Mouse (Mus musculus) heart, postnatal 10 days (tissue): ENCODE measurements around the gene Rxfp2. TPM values are rescaled to one million over a fixed set of nuclear protein-coding genes. Genes with fewer than 3 reads are reported as not detected.

Experiments used
- DNase-seq, 2 experiments: peaks; one replicate each; pipeline ENCODE4 v3.0.0; 2021
- intact Hi-C: fragments of 180-260 bp; cut with DNase I; formaldehyde crosslinking; loops from one replicate; pipeline ENCODE4 v1.15.1; 2025
- total RNA-seq, 2 experiments: library from RNA; stranded (reverse); gene quantifications; 2 replicates each; pipeline ENCODE4 v1.2.3; 2021

Rxfp2 gene
- not detected for total RNA-seq

DNA sequence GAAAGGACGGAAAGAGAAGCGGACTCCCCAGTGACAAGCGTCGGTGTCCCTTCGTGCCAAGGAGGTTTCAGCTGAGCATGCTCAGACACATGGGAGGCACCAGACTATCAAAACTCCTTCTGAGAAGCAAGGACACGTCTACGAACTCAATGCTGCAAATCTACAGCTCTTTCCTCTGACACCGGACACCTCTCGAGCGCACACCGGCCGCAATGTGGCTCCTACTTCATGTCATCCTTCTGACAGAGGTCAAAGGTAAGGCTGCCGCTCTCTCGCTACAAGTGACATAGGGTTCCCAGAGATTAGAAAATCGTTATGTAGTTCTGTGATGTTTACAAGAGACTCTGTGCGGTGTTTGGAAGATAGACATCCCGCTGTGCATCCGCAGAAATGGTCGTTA is at the start of gene Rxfp2:
Gene Rxfp2 (plus strand): TSS at position 20 of the 400 bp plus-strand sequence.
- intact Hi-C loops: no loop called here
- no peak for DNase-seq

DNA sequence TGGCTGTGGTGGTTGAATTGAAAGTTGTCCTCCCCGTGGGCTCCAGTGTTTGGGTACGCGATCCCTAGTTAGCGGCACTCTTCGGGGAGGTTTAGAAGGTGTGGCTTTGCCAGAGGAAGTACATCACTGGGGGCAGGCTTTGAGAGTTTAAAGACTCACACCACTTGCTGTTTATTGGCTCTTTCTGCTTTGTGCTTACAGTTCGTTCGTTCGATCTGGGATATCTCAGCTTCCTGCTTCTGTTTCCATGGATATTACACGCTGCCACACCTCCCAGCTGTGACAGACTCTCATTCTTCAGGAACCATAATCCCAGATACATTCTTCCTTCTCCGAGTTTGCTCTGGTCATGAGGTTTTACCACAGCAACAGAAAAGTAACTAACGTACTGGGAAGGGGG is 48.2 kb upstream of the Rxfp2 start:
- intact Hi-C loops: no loop called here

DNA sequence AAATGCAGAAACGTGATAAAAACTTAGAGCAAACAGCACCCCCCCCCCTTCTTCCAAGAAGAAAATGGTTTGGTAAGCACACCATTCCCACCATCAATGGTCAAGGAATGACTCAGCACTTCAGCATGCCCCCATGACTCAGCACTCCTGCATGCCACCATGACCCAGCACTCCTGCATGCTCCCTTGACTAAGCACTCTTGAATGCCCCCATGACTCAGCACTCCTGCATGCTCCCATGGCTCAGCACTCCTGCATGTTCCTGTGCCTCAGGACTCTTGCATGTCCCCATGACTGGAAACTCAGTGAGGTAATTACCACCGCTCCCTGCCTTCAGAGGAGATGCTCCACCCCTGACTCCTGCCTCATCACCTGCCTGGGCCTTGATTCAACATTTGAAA is 41.4 kb upstream of the Rxfp2 start:
- intact Hi-C loops: no loop called here
- no peak for DNase-seq

More for the DNA sequence above, 48.2 kb upstream of the Rxfp2 start:
- DNase-seq: no peak

DNA sequence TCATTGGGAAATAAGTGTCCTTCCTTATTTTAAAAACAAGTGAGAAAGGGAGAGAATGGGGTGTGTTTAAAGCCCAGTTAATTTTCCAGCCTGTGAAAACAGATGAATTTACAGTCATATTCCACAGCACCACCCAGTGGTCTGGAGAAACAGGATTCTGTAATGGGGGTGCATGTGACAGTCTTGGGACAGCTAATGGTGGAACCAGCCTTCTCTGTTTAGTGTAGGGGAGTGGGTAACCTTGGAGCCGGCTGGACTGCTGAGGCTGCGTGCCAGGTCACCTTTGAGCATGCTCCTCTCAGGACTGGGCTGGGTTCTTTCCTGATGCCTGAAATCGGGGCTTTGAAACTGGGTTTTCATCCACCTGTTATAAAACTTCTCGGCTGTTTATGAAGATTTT is 34.9 kb upstream of the Rxfp2 start:
- DNase-seq: peak; percentile 19 to 52
- intact Hi-C loops: loop anchor here (1.0 to 2.0 kb wide), 2 partner anchors 67 to 122 kb away; no protein-coding TSS in a partner anchor

DNA sequence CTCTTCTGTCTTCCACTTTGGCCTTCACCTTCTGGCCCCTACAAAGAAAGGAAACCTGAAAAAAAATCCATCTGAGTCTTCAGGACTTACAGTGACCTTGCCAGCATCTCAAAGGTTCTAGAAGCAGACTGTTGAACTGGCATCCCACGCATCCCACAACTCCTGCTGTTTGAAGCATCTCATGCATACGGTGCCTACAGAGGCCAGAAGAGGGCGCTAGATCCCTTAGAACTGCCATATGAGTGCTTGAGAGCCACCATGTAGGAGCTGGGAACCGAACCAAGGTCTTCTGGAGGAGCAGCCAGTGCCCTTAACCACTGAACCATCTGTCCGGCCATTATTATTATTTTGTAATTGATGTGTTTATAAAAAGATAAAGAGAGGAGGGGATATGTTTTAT is 23.9 kb upstream of the Rxfp2 start:
- intact Hi-C loops: no loop called here
- no peak for DNase-seq

DNA sequence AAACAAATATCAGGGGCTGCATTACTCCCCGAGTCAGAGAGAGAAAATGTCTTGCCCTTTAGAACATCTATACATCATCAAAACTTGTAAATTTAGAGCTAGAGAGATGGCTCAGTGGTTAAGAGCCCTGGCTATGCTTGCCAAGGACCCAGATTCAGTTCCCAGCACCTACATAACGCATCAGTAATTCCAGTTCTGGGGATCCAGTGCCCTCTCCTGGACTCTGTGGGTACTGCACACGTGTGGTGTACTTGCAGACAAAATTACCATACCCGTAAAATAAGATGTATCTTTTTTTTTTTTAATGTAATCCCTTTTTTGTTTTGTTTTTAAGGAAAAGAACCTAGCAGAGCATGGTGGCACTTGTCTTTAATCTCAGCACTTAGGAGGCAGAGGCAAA is 21.9 kb upstream of the Rxfp2 start:
- intact Hi-C loops: no loop called here
- DNase-seq: no peak

DNA sequence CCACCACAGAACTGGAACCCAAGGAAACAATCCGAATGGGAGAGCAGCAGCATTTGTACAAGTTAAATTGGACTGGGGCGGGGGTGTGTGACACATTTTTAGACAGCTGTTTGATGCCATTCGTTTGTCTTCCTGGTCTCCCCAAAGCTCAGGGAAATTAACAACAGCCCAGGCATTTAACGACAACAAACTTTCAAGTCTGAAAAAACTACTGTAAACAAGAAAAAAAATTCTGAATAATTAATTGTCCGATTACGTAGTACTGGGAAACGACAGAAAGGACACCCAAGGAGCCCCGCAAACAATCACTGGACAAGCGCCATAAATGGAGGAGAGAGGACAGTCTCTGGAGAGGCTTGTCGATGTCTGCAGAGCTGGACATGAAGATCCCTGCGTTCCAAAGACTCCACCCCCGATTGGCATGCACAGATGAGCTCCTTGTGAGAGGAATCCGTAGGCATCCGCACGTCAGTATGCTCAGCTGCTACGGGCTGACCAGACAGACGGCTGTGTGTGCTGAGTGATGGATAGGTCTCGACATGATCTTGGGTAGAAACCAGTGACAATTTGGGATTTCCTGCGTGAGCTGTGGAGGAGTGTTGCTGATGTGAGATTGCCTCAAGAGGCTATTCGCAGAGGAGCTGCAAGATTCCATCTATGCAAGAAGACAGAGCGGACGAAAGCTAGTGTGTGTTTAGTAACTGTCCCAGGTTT is 21.0 kb upstream of the Rxfp2 start:
- intact Hi-C loops: no loop called here
- DNase-seq: peak in 1 of 2 experiments; percentile 4

DNA sequence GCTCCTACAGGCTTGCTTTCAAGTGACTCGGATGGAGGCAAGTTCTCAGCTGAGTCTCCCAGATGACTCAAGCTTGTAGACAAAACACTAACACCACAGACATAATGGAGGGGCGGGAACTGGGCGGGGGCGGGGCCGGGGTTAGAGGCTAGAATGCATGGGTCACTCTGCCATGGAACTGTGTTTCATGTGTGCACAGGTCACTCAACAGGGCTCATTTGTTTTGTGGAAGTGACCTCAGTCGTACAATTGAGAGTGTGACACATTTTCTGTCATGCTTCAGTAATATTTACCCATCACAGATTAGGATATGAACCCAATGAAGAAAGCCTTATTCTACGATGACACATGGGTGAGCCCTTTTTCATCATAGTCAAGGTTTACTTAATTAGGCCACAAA is 20.2 kb upstream of the Rxfp2 start:
- no peak for DNase-seq
- intact Hi-C loops: no loop called here

DNA sequence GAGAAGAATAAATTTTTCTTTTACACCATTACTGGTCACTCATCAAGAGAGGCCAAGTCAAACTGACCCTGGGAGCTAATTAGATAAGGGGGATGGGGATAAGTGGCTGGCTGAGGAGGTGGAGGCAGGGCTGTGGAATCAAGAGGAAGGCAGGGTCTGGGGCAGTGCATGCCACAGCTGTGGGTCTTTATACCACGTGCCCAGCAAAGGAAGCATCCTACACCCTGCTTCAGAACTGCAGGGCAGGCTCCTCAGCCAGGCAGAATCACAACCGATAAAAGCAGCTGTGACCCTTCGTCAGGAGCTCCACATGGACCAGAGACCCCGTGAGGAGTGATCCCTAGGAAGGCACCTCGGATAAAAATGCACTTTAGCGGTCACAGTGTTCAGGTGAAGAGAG is 13.1 kb upstream of the Rxfp2 start:
- intact Hi-C loops: no loop called here
- DNase-seq: no peak

DNA sequence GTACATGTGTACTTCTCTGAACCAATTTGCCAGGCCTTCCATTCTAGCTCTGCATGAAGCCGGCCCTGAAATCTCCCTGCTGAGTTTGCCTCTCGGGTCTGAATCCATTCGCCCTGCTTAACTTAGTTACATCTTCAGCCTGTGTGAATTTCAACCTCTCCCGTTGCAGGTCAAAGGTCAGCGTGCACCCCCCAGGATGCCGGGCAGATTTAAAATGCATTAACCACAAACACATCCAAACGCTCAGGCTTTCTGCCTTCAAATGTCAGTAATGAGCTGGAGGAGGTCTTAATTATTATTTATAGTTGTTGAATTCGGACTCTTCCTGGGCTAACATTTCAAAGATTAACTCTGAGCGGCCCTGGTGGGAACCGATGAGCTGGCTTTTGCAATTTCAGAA is 1.6 kb upstream of the Rxfp2 start:
- DNase-seq: no peak
- intact Hi-C loops: no loop called here

DNA sequence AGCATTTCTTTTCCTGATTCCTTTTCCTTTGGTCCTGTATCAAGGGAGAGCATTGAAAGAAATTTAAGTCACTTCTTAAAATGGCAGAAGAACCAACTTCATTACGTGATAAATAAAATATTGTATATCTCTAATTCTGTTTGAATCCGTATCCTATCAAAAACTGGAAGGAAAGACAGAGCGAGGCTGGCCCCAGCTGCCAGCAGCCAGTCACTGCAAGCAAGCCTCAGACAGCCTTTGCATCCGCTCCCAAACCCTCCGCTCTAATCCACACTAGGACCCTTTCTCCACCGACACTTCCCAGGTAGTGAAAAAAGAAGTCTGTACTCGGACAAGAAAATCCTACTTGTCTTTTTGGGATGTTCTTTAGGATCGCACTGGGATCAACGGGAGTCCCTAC is 803 bp upstream of the Rxfp2 start:
- DNase-seq: no peak
- intact Hi-C loops: no loop called here

DNA sequence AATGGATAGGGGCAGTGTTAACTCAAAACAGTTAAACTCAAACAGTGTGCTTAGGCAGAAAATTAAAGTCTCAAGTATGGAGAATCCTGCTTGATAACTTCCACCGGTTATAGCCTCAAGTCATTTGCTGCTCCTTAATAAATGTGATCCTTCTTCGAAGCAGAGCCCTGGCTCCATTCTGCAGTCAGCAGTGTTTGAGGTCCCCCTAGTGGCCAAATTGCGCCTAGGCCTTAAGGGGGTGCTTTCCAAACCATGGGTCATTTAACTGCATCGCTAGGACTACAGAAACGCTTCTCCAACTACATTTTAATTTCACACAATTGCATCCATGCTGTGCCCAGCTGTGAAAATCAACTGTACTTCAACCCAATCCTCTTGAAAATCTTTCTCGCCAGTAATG is 2.4 kb downstream of the Rxfp2 start:
- peak; percentile 75 to 90 for DNase-seq
- intact Hi-C loops: loop anchor here (1.0 to 5.0 kb wide), 4 partner anchors 104 to 309 kb away; no protein-coding TSS in a partner anchor

DNA sequence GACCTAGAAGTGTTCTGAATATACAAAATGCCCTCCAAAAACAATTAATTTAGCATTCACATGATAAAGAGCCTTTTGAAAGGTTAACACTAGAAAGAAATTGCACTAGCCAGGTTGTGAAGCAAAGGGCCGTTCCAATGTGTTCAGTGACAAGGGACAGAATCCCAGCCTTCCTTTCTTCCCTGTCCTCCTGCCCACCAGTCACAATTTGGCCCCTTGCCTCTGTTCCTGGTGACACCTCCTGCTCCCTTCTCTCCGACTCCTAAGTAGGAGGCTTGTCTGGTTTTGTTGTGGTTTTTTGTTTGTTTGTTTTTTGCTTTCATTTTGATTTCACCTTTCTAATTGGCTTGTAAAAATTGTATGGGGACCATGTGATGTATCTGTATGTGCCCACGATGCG is 3.3 kb downstream of the Rxfp2 start:
- no peak for DNase-seq
- intact Hi-C loops: loop anchor here (1.0 to 5.0 kb wide), 4 partner anchors 105 to 310 kb away; no protein-coding TSS in a partner anchor

DNA sequence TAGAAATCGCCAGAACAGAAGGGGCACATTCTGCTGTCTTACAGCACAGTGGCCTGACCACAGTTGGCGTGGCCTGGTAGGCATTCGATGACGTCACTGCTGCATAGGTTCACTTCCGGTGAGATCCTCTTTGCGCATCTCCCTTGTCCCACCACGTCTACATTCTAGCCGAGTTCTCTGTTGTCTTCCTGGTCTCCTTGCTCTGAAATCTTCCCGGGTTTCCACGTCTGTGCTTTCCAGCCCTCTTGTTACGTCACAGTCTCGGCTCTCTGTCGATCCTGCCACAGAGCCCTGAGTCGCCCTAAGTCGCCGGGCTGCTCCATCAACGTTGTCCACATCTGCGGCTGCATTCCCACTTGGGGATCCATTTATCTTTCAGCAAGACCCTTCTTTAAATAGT is 4.1 kb downstream of the Rxfp2 start:
- no peak for DNase-seq
- intact Hi-C loops: loop anchor here (5.0 kb wide), 2 partner anchors 105 to 310 kb away; no protein-coding TSS in a partner anchor

DNA sequence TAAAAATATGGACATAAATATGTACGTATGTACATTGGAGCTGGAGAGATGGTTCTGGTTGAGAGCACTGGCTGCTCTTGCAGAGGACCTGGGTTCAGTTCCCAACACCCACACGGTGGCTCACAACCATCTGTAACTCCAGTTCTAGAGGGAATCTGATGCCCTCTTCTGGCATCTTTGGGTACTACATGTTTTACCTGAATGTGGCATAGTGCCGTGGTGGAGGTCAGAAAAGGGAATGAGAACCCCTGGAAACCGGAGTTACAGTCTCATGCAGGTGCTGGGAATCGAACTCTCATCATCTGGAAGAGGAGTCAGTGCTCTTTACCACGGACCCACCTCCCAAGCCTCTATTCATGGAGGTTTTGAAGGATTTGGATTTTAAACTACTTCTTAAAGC is 5.0 kb downstream of the Rxfp2 start:
- intact Hi-C loops: loop anchor here (5.0 kb wide), 2 partner anchors 106 to 311 kb away; no protein-coding TSS in a partner anchor
- no peak for DNase-seq

DNA sequence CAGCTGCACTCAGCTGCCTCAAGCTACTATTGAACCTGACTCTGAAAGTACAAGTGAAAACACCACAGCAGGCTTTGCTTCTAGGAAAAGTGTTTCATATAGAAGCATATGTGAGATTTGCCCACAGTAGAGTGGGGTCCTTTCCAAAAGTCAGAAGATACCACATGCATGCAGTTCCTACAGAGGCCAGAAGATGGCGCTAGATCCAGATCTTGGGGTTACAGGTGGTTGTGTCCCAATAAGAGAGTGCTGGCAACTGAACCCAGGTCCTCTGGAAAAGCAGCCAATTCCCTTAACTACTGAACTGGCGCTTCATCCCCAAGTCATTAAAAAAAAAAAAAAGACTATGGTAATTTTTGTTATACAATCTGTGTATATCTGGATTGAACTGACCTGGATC is 5.7 kb downstream of the Rxfp2 start:
- DNase-seq: no peak
- intact Hi-C loops: loop anchor here (5.0 kb wide), 2 partner anchors 107 to 312 kb away; no protein-coding TSS in a partner anchor

DNA sequence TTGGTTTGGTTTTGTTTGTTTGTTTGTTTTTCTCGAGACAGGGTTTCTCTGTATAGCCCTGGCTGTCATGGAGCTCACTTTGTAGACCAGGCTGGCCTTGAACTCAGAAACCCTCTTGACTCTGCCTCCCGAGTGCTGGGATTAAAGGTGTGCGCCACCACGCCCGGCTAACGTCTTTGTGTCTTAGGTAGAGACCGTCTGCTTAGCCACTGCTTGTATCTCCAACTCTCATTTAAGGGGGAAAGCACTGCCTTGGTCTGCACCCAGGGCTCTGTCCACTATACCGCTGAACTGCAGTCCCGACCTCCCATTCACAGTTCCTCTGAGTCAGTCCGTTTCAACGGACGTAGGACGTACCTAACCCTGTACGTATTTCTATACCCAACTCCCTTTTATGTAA is 6.4 kb downstream of the Rxfp2 start:
- DNase-seq: no peak
- intact Hi-C loops: loop anchor here (5.0 kb wide), 2 partner anchors 108 to 313 kb away; no protein-coding TSS in a partner anchor

DNA sequence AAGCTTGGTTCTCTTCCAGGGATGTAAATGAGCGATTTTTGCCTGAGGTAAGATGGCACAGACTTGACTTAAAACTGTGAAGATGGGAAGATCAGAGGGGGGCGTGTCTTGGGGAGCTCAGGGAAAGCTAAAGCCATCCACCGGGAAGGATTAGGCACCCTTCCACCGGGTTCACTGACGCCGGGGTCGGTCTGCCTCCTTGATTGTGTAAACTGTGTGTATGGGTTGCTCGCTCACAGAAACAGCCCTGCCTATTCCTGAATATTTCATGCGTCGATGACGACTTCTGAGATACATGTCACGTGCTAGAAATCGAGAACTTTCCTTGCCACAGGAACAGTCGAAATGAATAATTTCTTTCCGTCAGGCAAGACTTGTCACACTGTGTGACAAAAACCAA is 6.9 kb downstream of the Rxfp2 start:
- intact Hi-C loops: no loop called here
- no peak for DNase-seq

DNA sequence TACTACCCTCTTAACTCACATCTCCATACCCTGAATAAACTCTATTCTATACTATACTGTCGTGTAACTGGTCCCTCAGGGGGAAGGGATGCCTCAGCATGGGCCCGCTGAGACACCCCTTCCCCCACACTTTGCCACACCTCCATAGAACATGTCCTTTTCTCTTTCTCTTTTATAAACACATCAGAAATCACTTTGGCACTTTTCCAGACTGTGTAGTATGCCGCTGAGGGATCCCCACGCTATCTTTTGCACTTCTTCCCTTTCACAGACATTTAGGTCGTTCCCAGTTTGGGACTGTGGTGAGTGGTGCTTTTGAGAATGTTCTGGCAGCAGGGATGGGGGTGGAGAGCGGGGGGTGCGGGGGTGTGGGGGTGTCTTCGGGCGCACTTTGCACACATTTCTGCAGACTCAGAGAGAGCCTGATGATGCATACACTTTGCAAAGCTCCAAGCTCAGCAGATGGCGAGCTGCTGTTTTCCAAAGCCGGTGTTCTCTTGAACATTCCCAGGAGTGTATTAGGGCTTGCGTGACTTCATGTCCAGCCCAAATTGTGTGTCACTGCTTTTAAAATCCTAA is 8.1 kb downstream of the Rxfp2 start:
- peak; percentile 25 to 32 for DNase-seq
- intact Hi-C loops: no loop called here

DNA sequence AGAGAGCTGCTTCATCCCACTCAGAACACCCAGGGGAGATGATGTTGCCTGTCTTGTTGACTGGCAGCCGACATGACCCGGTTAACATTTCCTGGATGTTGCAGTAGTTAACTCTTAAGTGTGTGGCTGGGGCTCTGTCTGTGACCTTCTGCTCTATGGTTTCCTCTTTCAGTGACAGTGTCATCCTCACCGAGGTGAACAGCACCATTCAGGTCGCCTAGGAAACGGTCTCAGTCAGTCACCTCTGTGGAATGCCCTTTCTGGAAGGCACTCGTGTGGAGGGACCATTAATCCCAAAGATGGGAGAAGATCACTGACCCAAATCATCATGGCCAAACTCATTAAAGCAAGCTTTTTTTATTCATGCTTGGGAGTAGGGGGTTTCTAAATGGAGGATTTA is 12.7 kb downstream of the Rxfp2 start:
- intact Hi-C loops: no loop called here
- DNase-seq: peak; percentile 18 to 27

DNA sequence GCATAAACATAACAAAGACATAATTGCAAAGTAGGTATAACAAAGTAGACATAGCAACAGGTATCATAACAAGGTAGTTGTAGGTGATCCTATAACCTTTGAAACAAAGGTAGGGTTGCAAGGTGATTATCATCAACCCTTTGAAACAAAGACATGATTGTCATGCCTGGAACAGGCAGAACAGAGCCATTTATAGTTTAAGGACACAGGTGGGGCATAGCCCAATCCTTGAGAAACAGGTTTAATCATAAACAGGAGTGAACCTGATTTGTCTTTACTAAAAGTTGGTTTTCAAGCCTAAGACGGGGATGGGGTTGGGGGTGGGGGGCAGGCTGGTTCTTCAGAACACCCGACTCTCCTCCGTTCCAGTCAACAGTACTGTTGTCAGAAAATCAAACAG is 13.2 kb downstream of the Rxfp2 start:
- DNase-seq: no peak
- intact Hi-C loops: no loop called here

DNA sequence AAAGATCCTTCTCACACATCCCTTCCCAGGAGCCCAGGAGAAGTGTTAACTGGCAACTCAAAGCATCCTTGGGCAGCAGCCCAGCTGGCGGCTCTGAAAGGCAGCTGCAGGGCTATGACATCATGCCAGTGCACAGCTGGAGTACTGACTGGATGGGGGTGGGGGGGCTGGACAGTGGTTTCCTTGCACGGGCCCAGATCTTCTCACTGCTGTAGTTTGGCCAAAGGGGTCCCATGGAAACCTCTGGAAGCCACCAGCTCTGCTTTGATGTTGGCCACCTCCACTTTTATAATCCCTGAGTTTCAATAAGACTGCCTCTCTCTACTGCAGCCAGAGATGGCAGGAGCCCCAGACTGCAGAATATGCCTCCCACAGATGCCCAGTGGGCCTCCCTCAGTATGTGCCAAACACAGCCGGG is 13.6 kb downstream of the Rxfp2 start:
- DNase-seq: peak; percentile 72 to 81
- intact Hi-C loops: no loop called here
